ENCODE assay signal across 15 mouse cellular contexts in the genomic region with DNA sequence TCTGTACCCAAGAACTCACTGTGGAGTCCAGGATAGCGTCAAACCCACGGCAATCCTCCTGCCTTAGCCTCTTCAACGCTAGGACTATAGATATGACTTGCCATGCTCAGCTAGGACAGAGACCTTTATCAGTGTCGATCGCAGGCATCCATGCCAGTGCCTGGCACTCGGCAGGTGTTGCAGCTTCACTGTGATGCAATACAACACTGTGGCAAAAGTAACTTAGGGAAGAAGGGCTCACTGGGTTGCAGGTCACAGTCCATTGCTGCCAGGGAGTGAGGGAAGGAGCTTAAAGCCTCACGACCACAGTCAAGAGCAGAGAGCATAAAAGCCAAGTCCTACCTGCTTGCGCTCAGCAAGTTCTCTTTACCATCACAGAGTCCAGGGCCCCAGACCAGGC. TPM values are rescaled to one million over a fixed set of nuclear protein-coding genes. Genes with fewer than 3 reads are reported as not detected.
"Had no signal": no experiment of that assay in that cellular context is flagged by ENCODE, and none has a peak within 500 bp of the region (broad histone marks: within the 10 kb centered on the region; RNA-seq: fewer than 3 reads in every experiment).

No protein-coding gene starts in this region.

- ATAC-seq: liver, postnatal 0 days; midbrain, embryonic 16.5 days had no signal

- DNase-seq: kidney, adult 18-20 months; liver, embryonic 13.5 days; liver, postnatal 0 days; lung, postnatal 14 days; thymus, adult 18-20 months; thymus, postnatal 14 days had no signal

- H3K4me1 ChIP-seq: midbrain, embryonic 12.5 days had no signal

- H3K9me3 ChIP-seq: limb, embryonic 10.5 days; liver, embryonic 13.5 days; lung, embryonic 15.5 days; megakaryocyte, embryonic 14.5 days; midbrain, embryonic 12.5 days had no signal

- H3K27ac ChIP-seq: left cerebral cortex, adult 2 months; liver, embryonic 13.5 days; lung, embryonic 15.5 days; macrophage; midbrain, embryonic 12.5 days had no signal

- H3K27me3 ChIP-seq: liver, embryonic 13.5 days; lung, embryonic 15.5 days; megakaryocyte, embryonic 14.5 days; midbrain, embryonic 12.5 days had no signal

- H3K9ac ChIP-seq: liver, embryonic 13.5 days; liver, postnatal 0 days; lung, embryonic 15.5 days; midbrain, embryonic 12.5 days had no signal

- H3K4me3 ChIP-seq: left cerebral cortex, adult 2 months; limb, embryonic 10.5 days; liver, embryonic 13.5 days; lung, embryonic 15.5 days; megakaryocyte, embryonic 14.5 days; midbrain, embryonic 12.5 days had no signal

- H3K4me2 ChIP-seq: liver, embryonic 13.5 days; lung, embryonic 15.5 days; midbrain, embryonic 12.5 days had no signal

RNA-seq across cellular contexts. Expression of gene Ldlrad1, which starts 48.8 kb away (rescaled TPM):
- total RNA-seq: layer of hippocampus, postnatal 25 days; left cerebral cortex, adult 2 months had no signal
- polyA plus RNA-seq: limb, embryonic 10.5 days; liver, embryonic 13.5 days; liver, postnatal 0 days; lung, embryonic 15.5 days; macrophage; midbrain, embryonic 12.5 days; midbrain, embryonic 16.5 days; stomach, embryonic 14.5 days had no signal
